Mouse (Mus musculus) neural tube, embryonic 15.5 days (tissue): ENCODE data around the gene Cnih3. TPM values are rescaled to one million over a fixed set of nuclear protein-coding genes. Genes with fewer than 3 reads are reported as not detected.
A peak's percentile ranks its signal among the peaks of the same experiment; 100 is the strongest.

Source experiments
- ATAC-seq: fragments of 200-750 bp; cut with Nextera tagmentation; 2 replicates; pipeline ENCODE4 v1.8.0; 2017; ENCODE audit warnings: mild to moderate bottlenecking, moderate TSS enrichment, moderate library complexity; ENCODE audit not compliant: low FRiP score
- H3K27ac ChIP-seq: fragments of 300-500 bp; sonication (generic); replicated peaks from 2 replicates; pipeline ENCODE4 v1.5.1; 2015; ENCODE audit warnings: mild to moderate bottlenecking, inconsistent platforms
- H3K27me3 ChIP-seq: fragments of 300-500 bp; sonication (generic); replicated peaks from 2 replicates; pipeline ENCODE4 v1.6.1; 2015; ENCODE audit warnings: inconsistent platforms
- H3K36me3 ChIP-seq: fragments of 300-500 bp; sonication (generic); 2 replicates; pipeline ENCODE4 v1.6.1; 2015; ENCODE audit warnings: inconsistent platforms
- H3K4me1 ChIP-seq: fragments of 300-500 bp; sonication (generic); 2 replicates; pipeline ENCODE4 v1.6.1; 2015; ENCODE audit warnings: inconsistent platforms
- H3K4me2 ChIP-seq: fragments of 300-500 bp; sonication (generic); 2 replicates; pipeline ENCODE4 v1.6.1; 2015; ENCODE audit warnings: inconsistent platforms, mild to moderate bottlenecking, moderate library complexity
- H3K4me3 ChIP-seq: fragments of 300-500 bp; sonication (generic); replicated peaks from 2 replicates; pipeline ENCODE4 v1.5.1; 2015; ENCODE audit warnings: mild to moderate bottlenecking, inconsistent platforms
- H3K9ac ChIP-seq: fragments of 300-500 bp; sonication (generic); replicated peaks from 2 replicates; pipeline ENCODE4 v1.6.1; 2015; ENCODE audit warnings: mild to moderate bottlenecking, inconsistent platforms
- H3K9me3 ChIP-seq: fragments of 300-500 bp; sonication (generic); replicated peaks from 2 replicates; pipeline ENCODE4 v1.6.1; 2016; ENCODE audit warnings: inconsistent platforms
- WGBS: fragments of 180-500 bp; shearing (Covaris S2); methylation state at CpG from one replicate; pipeline ENCODE4 v1.1.7; 2015; ENCODE audit warnings: mixed read lengths; 5-methylcytosine and 5-hydroxymethylcytosine counted together
- polyA plus RNA-seq: library from polyadenylated mRNA; unstranded; fragments of >200 nt; fragmentation: Nextera tagmentation; extraction: Ambion mirVana; gene quantifications from 2 replicates; pipeline ENCODE4 v1.2.1, GENCODE M21; 2015

The Cnih3 gene
- polyA plus RNA-seq, 1 experiment from 2014 or later, result 20.2 TPM

- 22% methylated on average over 8 of the region's 8 CpGs for WGBS
- ATAC-seq, result no peak
Measured at GRCm38 (mm10) chr1:181379664-181380063, 27.2 kb downstream of the Cnih3 start.

GRCm38 (mm10) chr1:181381410-181382010, 29.1 kb downstream of the Cnih3 start:
- H3K4me2 ChIP-seq, result no peak overlapping the region
- no peaks in the 10 kb centered on the region for H3K27me3 ChIP-seq
- 71% methylated on average over 12 of the region's 12 CpGs for WGBS
- H3K4me1 ChIP-seq, result 0 out of 2 replicates have a peak, but pooled peaks cover 3% of the 10 kb centered on the region
- H3K36me3 ChIP-seq, result no peaks in the 10 kb centered on the region
- no peaks in the 10 kb centered on the region for H3K9me3 ChIP-seq
- no peak overlapping the region for H3K9ac ChIP-seq
- H3K4me3 ChIP-seq, result no peak overlapping the region
- ATAC-seq, result no peak
- H3K27ac ChIP-seq, result no peak overlapping the region

More at GRCm38 (mm10) chr1:181379664-181380063, 27.2 kb downstream of the Cnih3 start:
- Histone ChIP-seq H3K4me1 (0 out of 2 replicates have a peak, but pooled peaks cover 3% of the 10 kb centered on the region), H3K27ac (no peak overlapping the region), H3K36me3 (no peaks in the 10 kb centered on the region), H3K9ac (no peak overlapping the region), H3K27me3 (no peaks in the 10 kb centered on the region), H3K4me3 (no peak overlapping the region), H3K9me3 (no peaks in the 10 kb centered on the region), H3K4me2 (no peak overlapping the region)

GRCm38 (mm10) chr1:181389264-181389663, 36.8 kb downstream of the Cnih3 start:
- ATAC-seq, result no peak
- WGBS, result 83% methylated on average over 2 of the region's 2 CpGs

GRCm38 (mm10) chr1:181392489-181392888, 40.1 kb downstream of the Cnih3 start:
- Histone ChIP-seq H3K27ac (no peak overlapping the region), H3K4me3 (no peak overlapping the region)
- 92% methylated on average over 2 of the region's 2 CpGs for WGBS

More at GRCm38 (mm10) chr1:181389264-181389663, 36.8 kb downstream of the Cnih3 start:
- Histone ChIP-seq H3K9me3 (no peaks in the 10 kb centered on the region; the same call in 1 of the 2 replicates), H3K9ac (no peak overlapping the region), H3K27ac (no peak overlapping the region), H3K4me3 (no peak overlapping the region), H3K4me2 (no peak overlapping the region), H3K4me1 (peaks cover 12% of the 10 kb centered on the region), H3K36me3 (no peaks in the 10 kb centered on the region), H3K27me3 (0 out of 2 replicates have a peak, but pooled peaks cover 3% of the 10 kb centered on the region)

GRCm38 (mm10) chr1:181393250-181394149, 41.1 kb downstream of the Cnih3 start:
- Histone ChIP-seq H3K4me1 (peaks cover 12% of the 10 kb centered on the region), H3K27ac (no peak overlapping the region; the same call in 1 of the 2 replicates), H3K9ac (no peak overlapping the region), H3K4me2 (no peak overlapping the region), H3K4me3 (no peak overlapping the region), H3K36me3 (no peaks in the 10 kb centered on the region), H3K27me3 (0 out of 2 replicates have a peak, but pooled peaks cover 3% of the 10 kb centered on the region), H3K9me3 (no peaks in the 10 kb centered on the region; the same call in 1 of the 2 replicates)
- ATAC-seq, result peak; percentile 79
- 39% methylated on average over 6 of the region's 6 CpGs for WGBS

More at GRCm38 (mm10) chr1:181392489-181392888, 40.1 kb downstream of the Cnih3 start:
- ATAC-seq, result no peak
- H3K9ac ChIP-seq, result no peak overlapping the region
- 0 out of 2 replicates have a peak, but pooled peaks cover 3% of the 10 kb centered on the region for H3K27me3 ChIP-seq
- no peak overlapping the region for H3K4me2 ChIP-seq
- H3K36me3 ChIP-seq, result no peaks in the 10 kb centered on the region
- H3K9me3 ChIP-seq, result no peaks in the 10 kb centered on the region; the same call in 1 of the 2 replicates
- peaks cover 12% of the 10 kb centered on the region for H3K4me1 ChIP-seq

GRCm38 (mm10) chr1:181395234-181395828, 42.9 kb downstream of the Cnih3 start:
- 88% methylated on average over 6 of the region's 6 CpGs for WGBS
- H3K4me2 ChIP-seq, result no peak overlapping the region
- H3K9ac ChIP-seq, result no peak overlapping the region
- no peak overlapping the region for H3K27ac ChIP-seq
- no peaks in the 10 kb centered on the region for H3K36me3 ChIP-seq
- H3K4me1 ChIP-seq, result peaks cover 12% of the 10 kb centered on the region
- no peak for ATAC-seq
- H3K4me3 ChIP-seq, result no peak overlapping the region
- no peaks in the 10 kb centered on the region for H3K9me3 ChIP-seq
- H3K27me3 ChIP-seq, result 0 out of 2 replicates have a peak, but pooled peaks cover 3% of the 10 kb centered on the region

- Histone ChIP-seq H3K4me3 (no peak overlapping the region), H3K9me3 (no peaks in the 10 kb centered on the region), H3K27ac (no peak overlapping the region), H3K4me1 (no peaks in the 10 kb centered on the region), H3K36me3 (no peaks in the 10 kb centered on the region), H3K4me2 (no peak overlapping the region), H3K27me3 (no peaks in the 10 kb centered on the region), H3K9ac (no peak overlapping the region)
- no peak for ATAC-seq
- WGBS, result 87% methylated on average over 3 of the region's 3 CpGs
Measured at GRCm38 (mm10) chr1:181399179-181399578, 46.8 kb downstream of the Cnih3 start.

GRCm38 (mm10) chr1:181403056-181403455, 50.6 kb downstream of the Cnih3 start:
- Histone ChIP-seq H3K4me1 (peaks cover 6% of the 10 kb centered on the region), H3K27ac (no peak overlapping the region), H3K27me3 (no peaks in the 10 kb centered on the region), H3K9me3 (no peaks in the 10 kb centered on the region), H3K36me3 (no peaks in the 10 kb centered on the region), H3K4me2 (no peak overlapping the region), H3K4me3 (no peak overlapping the region), H3K9ac (no peak overlapping the region)
- ATAC-seq, result no peak
- 87% methylated on average over 7 of the region's 7 CpGs for WGBS

- 81% methylated on average over 11 of the region's 11 CpGs for WGBS
- Histone ChIP-seq H3K4me3 (no peak overlapping the region), H3K4me2 (no peak overlapping the region), H3K9me3 (no peaks in the 10 kb centered on the region), H3K36me3 (no peaks in the 10 kb centered on the region), H3K27ac (no peak overlapping the region), H3K27me3 (no peaks in the 10 kb centered on the region), H3K9ac (no peak overlapping the region), H3K4me1 (peaks cover 20% of the 10 kb centered on the region)
- ATAC-seq, result no peak
Measured at GRCm38 (mm10) chr1:181407281-181407680, 54.9 kb downstream of the Cnih3 start.

- peak; percentile 22; the same call in 1 of the 2 replicates for ATAC-seq
- 34% methylated on average over 18 of the region's 18 CpGs for WGBS
- peaks cover 20% of the 10 kb centered on the region for H3K4me1 ChIP-seq
- no peak overlapping the region for H3K4me3 ChIP-seq
- no peaks in the 10 kb centered on the region for H3K36me3 ChIP-seq
- H3K27ac ChIP-seq, result no peak overlapping the region
- H3K4me2 ChIP-seq, result no peak overlapping the region
- no peak overlapping the region for H3K9ac ChIP-seq
- H3K9me3 ChIP-seq, result no peaks in the 10 kb centered on the region
- no peaks in the 10 kb centered on the region for H3K27me3 ChIP-seq
Measured at GRCm38 (mm10) chr1:181408086-181408975, 55.9 kb downstream of the Cnih3 start.

GRCm38 (mm10) chr1:181409693-181410092, 57.3 kb downstream of the Cnih3 start:
- Histone ChIP-seq H3K4me2 (no peak overlapping the region), H3K4me3 (no peak overlapping the region), H3K27me3 (no peaks in the 10 kb centered on the region), H3K36me3 (no peaks in the 10 kb centered on the region), H3K9ac (no peak overlapping the region), H3K27ac (no peak overlapping the region), H3K4me1 (peaks cover 20% of the 10 kb centered on the region), H3K9me3 (no peaks in the 10 kb centered on the region)
- ATAC-seq, result no peak
- 88% methylated on average over 9 of the region's 9 CpGs for WGBS
